Mouse (Mus musculus) heart, embryonic 15.5 days (tissue): Measurements from ENCODE around the gene Wdr27. TPM values are rescaled to one million over a fixed set of nuclear protein-coding genes. Genes with fewer than 3 reads are reported as not detected.

ENCODE experiments used
- ATAC-seq: fragments of 200-750 bp; cut with Nextera tagmentation; replicated peaks from 2 replicates; pipeline ENCODE4 v1.8.0; 2017; ENCODE audit warnings: low read depth, moderate TSS enrichment; ENCODE audit not compliant: insufficient number of reproducible peaks, insufficient read depth, low FRiP score
- H3K27ac ChIP-seq: fragments of 300-500 bp; sonication (generic); 2 replicates; pipeline ENCODE4 v1.5.1; 2015; ENCODE audit warnings: mild to moderate bottlenecking, inconsistent platforms
- H3K27me3 ChIP-seq: fragments of 300-500 bp; sonication (generic); 2 replicates; pipeline ENCODE4 v1.6.1; 2015; ENCODE audit warnings: inconsistent platforms
- H3K36me3 ChIP-seq: fragments of 300-500 bp; sonication (generic); 2 replicates; pipeline ENCODE4 v1.6.1; 2015; ENCODE audit warnings: mild to moderate bottlenecking, inconsistent platforms
- H3K4me1 ChIP-seq: fragments of 300-500 bp; sonication (generic); replicated peaks from 2 replicates; pipeline ENCODE4 v1.6.1; 2015; ENCODE audit warnings: inconsistent platforms
- H3K4me2 ChIP-seq: fragments of 300-500 bp; sonication (generic); 2 replicates; pipeline ENCODE4 v1.6.1; 2015; ENCODE audit warnings: inconsistent platforms, mild to moderate bottlenecking, moderate library complexity
- H3K4me3 ChIP-seq: fragments of 300-500 bp; sonication (generic); 2 replicates; pipeline ENCODE4 v1.5.1; 2015; ENCODE audit warnings: mild to moderate bottlenecking, inconsistent platforms
- H3K9ac ChIP-seq: fragments of 300-500 bp; sonication (generic); 2 replicates; pipeline ENCODE4 v1.6.1; 2015; ENCODE audit warnings: mild to moderate bottlenecking, inconsistent platforms
- H3K9me3 ChIP-seq: fragments of 300-500 bp; sonication (generic); replicated peaks from 2 replicates; pipeline ENCODE4 v1.6.1; 2016; ENCODE audit warnings: inconsistent platforms
- WGBS: fragments of 180-500 bp; shearing (Covaris S2); methylation state at CpG from one replicate; pipeline ENCODE4 v1.1.7; 2015; ENCODE audit warnings: mixed read lengths; 5-methylcytosine and 5-hydroxymethylcytosine counted together
- polyA plus RNA-seq: library from polyadenylated mRNA; unstranded; fragments of >200 nt; fragmentation: Nextera tagmentation; extraction: Ambion mirVana; gene quantifications from 2 replicates; pipeline ENCODE4 v1.2.1, GENCODE M21; 2015

Wdr27 gene
- polyA plus RNA-seq, 1 experiment from 2014 or later = 4.7 TPM

DNA sequence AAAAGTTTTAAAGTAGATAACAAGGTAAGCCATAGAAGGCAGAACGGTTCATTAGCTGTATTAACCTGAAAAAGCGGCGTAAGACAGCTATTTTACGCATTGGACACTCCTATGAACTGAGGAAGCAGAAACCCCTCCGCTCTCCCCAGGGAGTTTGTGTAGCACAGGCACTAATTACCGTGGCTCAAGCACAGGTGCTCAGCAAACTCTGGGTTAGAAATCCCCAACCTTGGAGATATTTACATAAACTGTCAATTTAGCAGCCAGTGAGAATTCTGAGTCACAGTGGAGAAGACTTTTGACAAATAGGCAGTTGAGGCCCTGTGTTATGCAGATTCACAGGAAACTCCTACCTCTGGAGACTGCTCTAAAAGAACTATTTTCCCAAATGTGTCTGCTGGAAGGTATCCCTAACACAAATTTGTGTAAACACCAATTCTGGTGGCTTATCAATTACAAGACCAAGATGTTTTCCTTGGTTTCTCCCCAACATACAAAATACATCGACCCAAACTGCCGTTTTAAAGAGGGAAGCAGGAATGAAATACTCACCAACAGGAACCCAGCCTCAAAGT, 15.2 kb downstream of the Wdr27 start:
- peaks cover 4% of the 10 kb centered on the region; the same call in 1 of the 2 replicates for H3K27me3 ChIP-seq
- no peak overlapping the region for H3K9ac ChIP-seq
- no peaks in the 10 kb centered on the region for H3K36me3 ChIP-seq
- no peak overlapping the region for H3K4me3 ChIP-seq
- WGBS = 76% methylated on average over 8 of the region's 8 CpGs
- no peaks in the 10 kb centered on the region for H3K9me3 ChIP-seq
- no peak overlapping the region for H3K4me2 ChIP-seq
- ATAC-seq = no peak
- no peaks in the 10 kb centered on the region for H3K4me1 ChIP-seq
- H3K27ac ChIP-seq = no peak overlapping the region

DNA sequence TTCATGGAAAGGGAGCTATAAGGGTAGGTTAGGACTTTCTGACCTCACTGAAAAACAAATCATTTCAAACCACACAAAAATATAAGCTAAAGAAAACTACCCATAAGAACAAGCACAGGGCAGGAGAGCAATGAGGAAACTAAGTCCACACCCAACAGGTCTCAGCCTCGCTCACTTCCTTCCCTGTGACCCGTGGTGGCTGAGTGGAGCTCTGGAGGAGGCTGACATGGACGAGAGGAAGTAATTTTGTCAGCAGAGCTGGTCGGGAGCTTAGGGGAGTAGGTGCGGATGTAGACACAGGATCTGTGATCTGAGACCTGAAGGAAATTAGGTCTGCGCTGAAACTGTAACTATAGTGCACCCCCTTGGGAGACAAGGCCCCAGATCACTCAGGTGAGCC, 21.4 kb downstream of the Wdr27 start:
- WGBS = 51% methylated on average over 6 of the region's 6 CpGs
- no peaks in the 10 kb centered on the region for H3K4me1 ChIP-seq
- H3K4me2 ChIP-seq = no peak overlapping the region
- no peak overlapping the region for H3K4me3 ChIP-seq
- ATAC-seq = no peak
- H3K9me3 ChIP-seq = no peaks in the 10 kb centered on the region
- no peak overlapping the region for H3K27ac ChIP-seq
- H3K9ac ChIP-seq = no peak overlapping the region
- no peaks in the 10 kb centered on the region for H3K36me3 ChIP-seq
- H3K27me3 ChIP-seq = peaks cover 9% of the 10 kb centered on the region

DNA sequence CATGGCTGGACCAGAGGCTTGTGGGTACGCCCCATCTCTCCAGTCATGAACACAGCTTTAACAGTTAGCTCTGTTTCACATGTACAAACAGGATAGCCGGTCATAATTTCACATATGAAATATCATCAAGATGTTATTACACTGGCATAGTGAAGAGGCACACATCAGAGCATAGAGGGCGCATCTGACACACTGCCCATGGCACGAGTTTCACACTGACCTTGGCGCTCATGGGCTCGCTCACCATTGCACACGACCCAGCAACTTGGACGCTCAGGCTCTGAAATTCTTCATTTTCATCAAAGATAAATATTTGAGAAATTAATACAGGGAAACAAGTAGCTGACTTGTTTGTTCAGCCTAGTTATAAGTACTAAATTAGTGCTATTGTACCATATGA, 25.1 kb downstream of the Wdr27 start:
- Histone ChIP-seq H3K4me1 (no peaks in the 10 kb centered on the region), H3K27me3 (peaks cover 5% of the 10 kb centered on the region), H3K4me2 (no peak overlapping the region), H3K9me3 (no peaks in the 10 kb centered on the region), H3K36me3 (no peaks in the 10 kb centered on the region), H3K9ac (no peak overlapping the region), H3K27ac (no peak overlapping the region), H3K4me3 (no peak overlapping the region)
- 81% methylated on average over 8 of the region's 8 CpGs for WGBS
- ATAC-seq = no peak

DNA sequence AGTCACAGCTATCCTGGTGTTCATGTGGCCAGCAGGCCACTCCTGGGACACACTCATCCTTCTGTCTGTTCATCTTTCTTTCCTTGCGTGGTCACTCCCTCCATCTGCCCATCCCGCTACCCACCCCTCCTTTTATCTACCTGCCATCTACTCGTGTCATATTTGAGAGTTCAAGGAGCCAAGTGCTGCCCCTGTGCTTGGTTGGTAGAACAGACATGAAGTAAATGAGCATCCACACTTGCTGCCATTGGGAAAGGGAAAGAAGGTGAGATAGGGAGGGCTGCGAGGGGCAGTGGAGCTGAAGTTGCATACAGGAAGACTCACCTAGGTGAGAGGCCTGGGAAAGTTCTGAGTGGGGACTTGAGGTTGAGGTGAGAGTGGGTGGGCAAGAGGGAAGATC, 28.6 kb downstream of the Wdr27 start:
- no peaks in the 10 kb centered on the region for H3K9me3 ChIP-seq
- no peak for ATAC-seq
- no peak overlapping the region for H3K4me3 ChIP-seq
- H3K27ac ChIP-seq = no peak overlapping the region
- no peak overlapping the region for H3K4me2 ChIP-seq
- peaks cover 5% of the 10 kb centered on the region for H3K27me3 ChIP-seq
- 82% methylated on average over 4 of the region's 4 CpGs for WGBS
- H3K4me1 ChIP-seq = no peaks in the 10 kb centered on the region
- H3K36me3 ChIP-seq = no peaks in the 10 kb centered on the region
- H3K9ac ChIP-seq = no peak overlapping the region

- Histone ChIP-seq H3K4me2 (no peak overlapping the region), H3K36me3 (no peaks in the 10 kb centered on the region), H3K9me3 (no peaks in the 10 kb centered on the region), H3K27ac (no peak overlapping the region), H3K4me3 (no peak overlapping the region), H3K27me3 (no peaks in the 10 kb centered on the region), H3K9ac (no peak overlapping the region), H3K4me1 (no peaks in the 10 kb centered on the region)
- ATAC-seq = no peak
- 84% methylated on average over 8 of the region's 8 CpGs for WGBS
These were observed 30.0 kb downstream of the Wdr27 start for GRCm38 (mm10) chr17:14912981-14913380.

DNA sequence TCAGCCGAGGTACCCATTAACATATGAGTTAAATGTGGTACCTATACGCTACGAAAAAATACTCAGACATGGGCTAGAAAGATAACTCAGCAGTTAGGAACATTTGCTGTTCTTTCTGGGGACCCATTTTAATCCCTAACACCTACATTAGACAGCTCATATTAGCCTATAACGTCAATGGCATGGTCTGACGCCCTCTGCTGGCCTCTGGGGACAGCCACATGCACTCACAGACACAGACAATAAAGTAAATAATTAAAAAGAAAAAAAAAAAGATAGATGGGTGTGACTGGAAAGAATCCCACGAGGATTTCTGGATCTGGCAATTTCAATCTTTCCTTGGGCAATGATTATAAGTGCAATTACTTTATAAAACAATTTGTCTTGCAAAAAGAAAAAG, 30.5 kb downstream of the Wdr27 start:
- Histone ChIP-seq H3K27me3 (no peaks in the 10 kb centered on the region), H3K4me3 (no peak overlapping the region), H3K9ac (no peak overlapping the region), H3K4me1 (no peaks in the 10 kb centered on the region), H3K4me2 (no peak overlapping the region), H3K36me3 (no peaks in the 10 kb centered on the region), H3K9me3 (no peaks in the 10 kb centered on the region), H3K27ac (no peak overlapping the region)
- ATAC-seq = no peak
- WGBS = 49% methylated on average over 6 of the region's 6 CpGs

- no peaks in the 10 kb centered on the region for H3K27me3 ChIP-seq
- no peaks in the 10 kb centered on the region for H3K4me1 ChIP-seq
- no peak overlapping the region for H3K27ac ChIP-seq
- H3K36me3 ChIP-seq = no peaks in the 10 kb centered on the region
- no peak for ATAC-seq
- 89% methylated on average over 5 of the region's 5 CpGs for WGBS
- H3K4me2 ChIP-seq = no peak overlapping the region
- H3K4me3 ChIP-seq = no peak overlapping the region
- no peak overlapping the region for H3K9ac ChIP-seq
- no peaks in the 10 kb centered on the region for H3K9me3 ChIP-seq
These were observed 32.2 kb downstream of the Wdr27 start for GRCm38 (mm10) chr17:14910771-14911170.

GRCm38 (mm10) chr17:14909331-14909730, 33.6 kb downstream of the Wdr27 start:
- Histone ChIP-seq H3K4me2 (no peak overlapping the region), H3K27ac (no peak overlapping the region), H3K4me3 (no peak overlapping the region), H3K9ac (no peak overlapping the region), H3K27me3 (peaks cover 3% of the 10 kb centered on the region; the same call in 1 of the 2 replicates), H3K9me3 (no peaks in the 10 kb centered on the region), H3K4me1 (no peaks in the 10 kb centered on the region), H3K36me3 (no peaks in the 10 kb centered on the region)
- WGBS = 72% methylated on average over 5 of the region's 5 CpGs
- ATAC-seq = no peak

DNA sequence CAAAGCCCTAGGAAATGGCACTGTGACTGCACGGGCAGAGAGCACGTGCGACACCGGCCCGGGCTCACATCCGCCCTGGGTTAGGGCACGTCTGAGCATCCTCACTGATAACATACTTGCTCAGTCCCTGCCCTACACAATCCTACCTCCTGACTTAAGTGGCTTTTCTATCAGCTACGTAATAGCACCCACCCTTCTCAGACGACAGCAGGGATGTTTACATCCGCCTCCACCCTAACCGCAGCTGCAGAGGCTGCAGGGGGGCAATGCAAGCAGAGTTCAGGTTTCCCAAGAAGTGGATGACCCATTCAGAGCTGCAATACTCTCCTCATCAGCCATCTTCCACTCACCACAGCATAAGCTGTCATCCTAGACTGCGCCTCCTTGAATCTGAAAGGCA, 35.8 kb downstream of the Wdr27 start:
- no peak overlapping the region for H3K27ac ChIP-seq
- no peak overlapping the region for H3K9ac ChIP-seq
- H3K4me1 ChIP-seq = no peaks in the 10 kb centered on the region
- ATAC-seq = no peak
- no peak overlapping the region for H3K4me2 ChIP-seq
- H3K36me3 ChIP-seq = no peaks in the 10 kb centered on the region
- peaks cover 6% of the 10 kb centered on the region; the same call in 1 of the 2 replicates for H3K27me3 ChIP-seq
- H3K9me3 ChIP-seq = no peaks in the 10 kb centered on the region
- H3K4me3 ChIP-seq = no peak overlapping the region
- WGBS = 61% methylated on average over 12 of the region's 12 CpGs

- H3K9ac ChIP-seq = no peak overlapping the region
- no peak overlapping the region for H3K27ac ChIP-seq
- ATAC-seq = no peak
- H3K9me3 ChIP-seq = no peaks in the 10 kb centered on the region
- H3K4me2 ChIP-seq = no peak overlapping the region
- H3K27me3 ChIP-seq = peaks cover 6% of the 10 kb centered on the region; the same call in 1 of the 2 replicates
- no peaks in the 10 kb centered on the region for H3K4me1 ChIP-seq
- H3K36me3 ChIP-seq = no peaks in the 10 kb centered on the region
- no peak overlapping the region for H3K4me3 ChIP-seq
- 33% methylated on average over 1 of the region's 1 CpGs for WGBS
These were observed 36.3 kb downstream of the Wdr27 start for GRCm38 (mm10) chr17:14906611-14907010.

DNA sequence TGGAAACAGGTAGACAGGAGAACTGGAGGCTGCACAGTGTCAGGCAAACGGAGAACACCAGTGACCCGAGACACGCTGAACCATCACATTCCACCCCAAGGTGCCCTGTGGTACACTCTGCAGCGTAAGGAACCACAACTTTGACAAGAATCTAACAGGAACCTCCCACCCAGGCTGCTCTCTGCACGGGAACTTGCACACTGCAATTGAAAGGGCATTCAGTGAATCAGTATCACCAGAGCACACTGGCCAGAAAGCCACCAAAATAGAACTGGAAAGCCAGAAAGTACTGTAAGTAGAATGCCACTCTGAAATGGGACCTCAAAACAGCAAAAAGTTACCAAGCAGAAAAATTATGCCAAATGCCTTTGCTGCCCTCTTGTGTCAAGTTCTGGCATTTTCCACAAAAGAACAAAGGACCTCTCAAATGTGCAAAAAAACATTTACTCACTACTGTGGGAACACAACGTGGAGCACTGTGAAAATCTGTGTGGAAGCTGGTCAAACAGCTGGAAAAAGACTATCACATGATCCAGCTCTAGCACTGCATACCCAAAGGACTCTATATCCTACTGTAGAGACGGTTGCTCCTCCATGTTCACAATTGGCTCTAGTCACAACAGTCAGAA, 38.2 kb downstream of the Wdr27 start:
- Histone ChIP-seq H3K4me2 (no peak overlapping the region), H3K36me3 (no peaks in the 10 kb centered on the region), H3K27me3 (peaks cover 6% of the 10 kb centered on the region; the same call in 1 of the 2 replicates), H3K9me3 (no peaks in the 10 kb centered on the region), H3K9ac (no peak overlapping the region), H3K4me3 (no peak overlapping the region), H3K4me1 (no peaks in the 10 kb centered on the region), H3K27ac (no peak overlapping the region)
- WGBS = 52% methylated on average over 7 of the region's 7 CpGs
- ATAC-seq = no peak

- no peaks in the 10 kb centered on the region for H3K9me3 ChIP-seq
- 83% methylated on average over 6 of the region's 6 CpGs for WGBS
- no peaks in the 10 kb centered on the region for H3K36me3 ChIP-seq
- no peak for ATAC-seq
- peaks cover 6% of the 10 kb centered on the region; the same call in 1 of the 2 replicates for H3K27me3 ChIP-seq
- no peak overlapping the region for H3K27ac ChIP-seq
- H3K9ac ChIP-seq = no peak overlapping the region
- no peak overlapping the region for H3K4me3 ChIP-seq
- no peaks in the 10 kb centered on the region for H3K4me1 ChIP-seq
- no peak overlapping the region for H3K4me2 ChIP-seq
These were observed 38.8 kb downstream of the Wdr27 start for GRCm38 (mm10) chr17:14904206-14904605.
